Mouse (Mus musculus): ENCODE data around the gene Gm498.

The Gm498 gene

DNA sequence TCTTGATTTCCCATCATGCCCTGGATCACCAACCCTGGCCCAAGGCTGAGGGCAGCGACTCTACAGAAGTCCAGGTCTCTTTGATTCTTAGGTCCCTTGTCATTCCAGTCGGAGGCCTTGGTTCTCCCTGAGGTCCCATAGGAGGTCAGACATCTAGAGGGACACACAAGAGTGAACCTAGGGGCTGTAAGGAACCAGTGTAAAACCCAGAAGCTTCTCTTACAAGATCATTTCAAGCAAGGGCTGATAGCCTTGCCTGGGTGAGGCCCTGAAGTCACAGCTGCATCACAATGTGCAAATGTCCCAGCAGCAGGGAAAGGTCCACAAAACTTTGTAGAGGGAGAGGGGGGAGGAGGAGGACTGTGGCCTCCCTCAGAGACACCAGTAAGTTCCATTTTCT, at the start of gene Gm498:
TSS of gene Gm498 (plus strand) at position 301 of the 400 bp plus-strand sequence.
- no peak for DNase-seq (ENCODE audit: low read depth)

DNA sequence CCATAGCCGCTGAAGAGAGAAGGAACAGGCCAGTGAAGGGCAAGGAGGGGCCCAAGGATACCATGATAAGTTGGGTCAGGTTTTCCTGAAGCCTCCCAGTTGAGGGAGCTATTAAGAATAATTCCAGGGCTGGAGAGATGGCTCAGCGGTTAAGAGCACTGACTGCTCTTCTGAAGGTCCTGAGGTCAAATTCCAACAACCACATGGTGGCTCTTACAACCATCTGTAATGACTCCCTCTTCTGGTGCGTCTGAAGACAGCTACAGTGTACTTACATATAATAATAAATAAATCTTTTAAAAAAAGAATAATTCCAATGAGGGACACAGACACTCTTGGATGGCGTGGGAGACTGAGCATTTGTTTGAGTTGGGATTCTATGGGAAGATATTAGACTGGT, 47.4 kb upstream of the Gm498 start:
- DNase-seq (ENCODE audit: low read depth) = no peak

DNA sequence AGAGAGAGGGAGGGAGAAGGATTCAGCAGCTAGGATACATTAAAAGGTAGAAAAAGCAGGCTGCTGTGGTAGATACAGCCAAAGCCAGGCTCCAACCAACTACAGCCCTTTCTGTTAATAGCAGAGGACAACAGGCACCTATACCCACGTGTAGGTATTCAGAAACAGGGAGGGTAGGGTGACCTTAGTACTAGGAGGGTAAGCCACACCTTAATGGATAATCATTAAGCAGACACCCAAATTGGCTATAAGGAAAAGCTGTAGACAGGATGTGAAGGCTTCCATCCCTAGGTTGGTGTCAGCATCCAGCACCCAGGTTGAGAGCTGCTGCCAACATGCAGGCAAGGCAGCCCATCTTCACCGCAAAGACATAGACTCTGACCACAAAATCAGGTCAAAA, 45.4 kb upstream of the Gm498 start:
- no peak for DNase-seq (ENCODE audit: low read depth)

DNA sequence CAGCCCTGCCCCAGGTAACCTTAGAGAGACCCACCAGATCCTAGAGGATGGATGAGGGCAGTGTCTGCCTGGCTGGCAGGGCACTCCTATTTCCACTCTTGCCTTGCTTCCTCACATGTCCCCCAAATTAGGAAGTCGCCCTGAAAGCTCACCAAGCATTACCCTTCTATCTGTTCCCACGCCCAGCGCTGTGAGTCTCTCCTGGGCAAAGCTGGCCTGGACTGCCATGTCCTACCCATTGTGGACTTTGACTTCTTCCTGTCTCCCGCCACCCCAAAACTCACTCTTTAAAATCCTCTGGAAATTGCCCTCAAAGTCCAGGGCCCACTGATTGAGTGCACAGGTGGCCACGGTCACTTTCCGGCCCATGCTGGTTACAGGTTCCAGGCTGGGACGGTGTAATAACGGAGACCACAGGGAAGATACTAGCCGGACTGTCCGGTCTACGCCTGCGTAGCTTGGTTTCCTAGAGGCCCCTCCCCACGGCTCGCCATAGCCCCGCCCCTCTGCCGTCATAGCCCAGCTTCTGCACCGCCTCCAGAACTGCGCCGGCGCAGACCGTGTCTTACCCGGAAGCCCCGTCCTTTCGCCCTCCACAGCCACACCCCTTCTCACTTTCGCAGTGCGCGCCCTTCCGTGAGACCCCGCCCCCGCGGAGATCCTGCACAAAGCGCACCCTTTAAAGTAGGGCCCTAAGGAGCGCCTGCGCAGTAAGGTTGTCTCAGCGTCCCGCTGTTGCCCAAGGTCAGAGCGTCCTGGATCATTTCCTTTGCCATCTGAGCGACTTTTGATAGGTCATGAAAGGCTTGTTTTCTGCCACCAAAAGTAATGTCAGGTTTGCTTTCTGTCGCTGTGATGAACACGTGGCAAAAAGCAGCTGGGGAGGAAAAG, 44.0 kb upstream of the Gm498 start, which contains the start of the genes Nadsyn1 and Dhcr7:
TSS of gene Nadsyn1 (minus strand) at position 475 of the 891 bp plus-strand sequence.
TSS of gene Dhcr7 (plus strand) at position 771 of the 891 bp plus-strand sequence.
- DNase-seq (ENCODE audit: low read depth) = peak; percentile 97

DNA sequence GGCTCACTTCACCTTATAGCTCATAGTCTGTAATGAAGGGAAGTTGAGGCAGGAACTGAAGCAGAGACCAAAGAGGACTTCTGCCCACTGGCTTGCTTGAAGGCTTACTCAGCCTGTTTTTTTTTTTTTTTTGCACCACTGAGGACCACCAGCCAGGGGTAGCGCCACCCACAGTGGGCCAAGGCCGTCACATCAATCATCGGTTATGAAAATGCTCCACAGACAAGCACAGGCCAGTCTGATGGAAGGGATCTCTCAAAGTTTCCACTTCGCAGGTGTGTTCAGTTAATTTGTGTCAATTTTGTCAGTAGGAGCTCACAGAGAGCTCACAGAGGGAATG, 43.4 kb upstream of the Gm498 start:
- DNase-seq (ENCODE audit: low read depth) = no peak

DNA sequence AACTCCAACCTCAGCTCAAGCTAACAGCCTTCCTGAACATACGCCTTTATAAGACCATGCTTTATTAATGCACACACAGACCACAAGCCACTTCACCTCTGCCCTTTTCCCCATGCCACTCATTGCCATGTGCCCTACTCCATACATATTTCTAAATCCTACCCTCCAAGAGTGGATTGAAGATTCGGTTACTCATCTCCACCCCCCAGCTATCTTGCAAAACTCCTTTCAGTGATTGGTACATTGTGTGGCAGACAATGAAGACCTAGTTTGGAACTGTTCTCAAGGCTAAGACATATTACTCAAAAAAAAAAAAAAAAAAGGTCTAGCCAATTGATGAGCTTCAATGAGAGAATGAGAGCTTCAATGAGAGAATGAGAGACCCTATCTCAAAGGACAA, 39.7 kb upstream of the Gm498 start:
- no peak for DNase-seq (ENCODE audit: low read depth)

DNA sequence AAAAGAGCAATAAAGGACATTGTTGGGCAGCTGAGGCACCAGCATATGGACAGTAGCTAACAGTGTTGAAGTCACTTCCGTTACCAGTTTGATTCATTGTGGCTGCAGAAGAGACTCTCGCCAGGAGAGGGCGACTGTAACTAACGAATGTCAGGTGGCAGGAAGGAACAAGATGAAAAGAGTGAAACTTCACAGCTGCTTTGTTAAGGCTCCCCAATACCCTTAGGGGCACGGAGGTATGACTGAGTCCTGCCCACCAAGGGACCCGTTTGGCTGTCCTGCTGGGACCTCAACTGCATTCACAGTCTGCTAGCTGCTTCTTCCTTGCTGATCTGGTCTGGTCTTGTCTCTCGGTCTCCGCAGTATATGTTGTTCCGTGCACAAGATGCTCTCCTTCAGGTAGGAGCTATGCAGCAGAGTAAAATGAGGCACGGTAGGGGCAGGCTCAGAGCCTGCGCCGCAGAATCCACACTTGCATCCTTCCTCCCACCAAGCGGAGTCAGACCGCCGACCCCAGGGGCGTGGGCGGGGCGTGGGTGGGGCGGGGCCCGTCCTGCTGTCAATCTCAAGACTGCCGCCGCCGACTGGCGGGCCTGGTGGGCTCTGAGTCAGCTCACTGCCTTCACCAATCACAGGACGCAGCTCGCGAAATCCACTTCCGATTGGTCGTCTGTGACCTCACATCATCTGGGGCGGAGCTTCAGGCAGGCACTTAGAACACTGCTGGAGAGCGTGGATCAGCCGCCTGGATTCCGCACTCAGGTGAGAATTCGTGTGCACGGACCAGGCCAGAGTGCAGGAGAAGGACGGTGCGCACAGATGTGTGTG, 36.9 kb upstream of the Gm498 start:
- DNase-seq (ENCODE audit: low read depth) = peak; percentile 98

DNA sequence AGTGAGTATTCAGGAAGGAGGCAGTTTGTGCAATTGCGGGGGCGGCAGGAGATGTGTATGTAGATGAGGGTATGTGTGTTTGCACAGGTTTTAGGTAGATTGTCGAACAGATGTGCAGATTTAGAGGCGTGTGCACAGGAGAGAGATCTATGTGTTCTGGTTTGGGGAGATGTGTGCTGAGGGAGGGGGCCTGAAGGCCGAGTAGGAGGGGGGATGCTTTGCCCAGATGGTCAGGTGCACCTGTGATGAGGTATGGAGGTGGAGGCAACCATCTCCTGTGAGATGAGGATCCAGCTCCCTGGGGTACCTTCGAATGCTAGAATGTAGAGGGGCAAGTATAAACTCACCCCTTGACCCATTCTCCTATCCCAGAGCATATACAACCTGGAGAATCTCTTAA, 36.2 kb upstream of the Gm498 start:
- no peak for DNase-seq (ENCODE audit: low read depth)

DNA sequence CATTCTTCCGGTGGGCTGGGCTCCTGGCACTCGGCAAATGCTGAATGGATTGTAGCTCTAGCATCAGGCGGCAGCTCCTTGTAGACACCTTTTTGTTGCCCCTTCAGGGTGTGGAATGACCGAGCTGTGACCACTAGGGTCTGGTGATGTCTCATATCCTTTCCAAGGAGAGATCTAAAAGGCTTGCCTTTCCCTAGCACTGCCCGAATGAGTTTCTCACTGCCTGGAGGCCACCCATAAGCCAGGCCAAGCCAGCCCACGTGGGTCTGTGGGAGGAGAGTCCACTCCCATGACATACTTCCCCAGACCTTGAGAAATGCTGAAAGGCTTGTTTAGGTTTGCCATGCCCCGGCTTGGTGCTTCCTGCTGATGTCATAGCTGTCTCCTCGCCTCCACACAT, 34.4 kb upstream of the Gm498 start:
- DNase-seq (ENCODE audit: low read depth) = no peak

DNA sequence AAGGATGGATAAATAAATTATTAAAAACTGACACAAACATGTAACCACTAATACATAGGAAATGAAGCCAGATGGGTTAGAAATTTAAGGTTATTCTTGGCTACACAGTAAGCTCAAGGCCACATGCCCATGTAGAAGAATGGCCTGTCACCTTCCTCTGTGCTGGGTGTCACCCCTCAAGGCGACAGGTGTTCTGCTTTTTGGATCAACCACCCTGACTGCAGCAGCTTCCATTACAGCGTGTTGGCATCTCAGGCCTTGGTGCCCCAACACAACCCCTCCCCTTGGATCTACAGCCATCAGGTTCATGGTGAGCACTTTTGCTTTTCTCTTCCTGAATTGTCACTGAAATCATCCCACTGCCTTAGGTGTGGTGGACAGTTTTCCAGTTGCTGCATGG, 34.0 kb upstream of the Gm498 start:
- DNase-seq (ENCODE audit: low read depth) = no peak

DNA sequence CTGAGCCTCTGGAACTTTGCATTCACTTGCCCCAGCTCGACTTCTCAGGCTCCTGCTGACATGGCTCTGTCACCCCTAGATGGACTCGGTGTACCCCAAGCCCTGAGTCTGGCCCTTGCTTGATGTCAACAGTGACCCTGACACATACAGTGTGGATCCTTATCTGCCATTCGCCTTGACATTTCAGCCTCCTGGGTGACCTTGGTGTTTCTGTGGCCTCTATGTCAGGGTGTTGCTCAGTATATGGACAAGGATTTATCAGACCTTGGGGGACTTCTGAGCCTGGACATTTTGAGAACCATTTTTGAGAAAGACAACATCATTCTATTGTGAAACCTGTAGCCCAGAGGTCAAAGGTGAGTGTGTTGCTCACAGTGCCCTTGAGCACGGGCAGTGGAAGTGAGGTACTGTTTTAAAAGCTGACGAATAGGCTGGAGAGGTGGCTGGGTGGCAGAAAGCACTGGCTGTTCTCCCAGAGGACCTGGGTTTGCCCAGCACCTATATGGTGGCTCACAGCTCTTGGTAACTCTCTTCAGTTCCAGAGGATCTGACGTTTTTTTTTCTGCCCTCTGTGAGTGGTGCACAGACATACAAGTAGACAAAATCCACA, 33.0 kb upstream of the Gm498 start:
- no peak for DNase-seq (ENCODE audit: low read depth)

DNA sequence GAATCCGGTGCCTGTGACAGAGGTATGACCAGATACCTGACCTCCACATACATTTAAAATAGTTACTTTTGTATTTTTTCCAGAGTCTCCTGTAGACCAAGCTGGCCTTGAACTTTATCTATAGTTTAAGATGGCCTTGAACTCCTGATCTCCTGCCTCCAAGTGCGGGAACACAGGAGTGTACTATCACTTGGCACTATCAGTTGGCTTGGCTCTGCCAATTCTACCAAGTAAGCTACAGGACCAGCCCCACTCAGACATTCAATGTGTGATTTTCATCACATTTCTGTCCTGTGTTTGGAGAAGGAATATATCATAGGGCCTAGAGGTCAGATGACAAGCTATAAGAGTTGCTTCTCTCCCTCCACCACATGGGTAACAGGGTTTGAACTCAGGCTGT, 32.3 kb upstream of the Gm498 start:
- no peak for DNase-seq (ENCODE audit: low read depth)

DNA sequence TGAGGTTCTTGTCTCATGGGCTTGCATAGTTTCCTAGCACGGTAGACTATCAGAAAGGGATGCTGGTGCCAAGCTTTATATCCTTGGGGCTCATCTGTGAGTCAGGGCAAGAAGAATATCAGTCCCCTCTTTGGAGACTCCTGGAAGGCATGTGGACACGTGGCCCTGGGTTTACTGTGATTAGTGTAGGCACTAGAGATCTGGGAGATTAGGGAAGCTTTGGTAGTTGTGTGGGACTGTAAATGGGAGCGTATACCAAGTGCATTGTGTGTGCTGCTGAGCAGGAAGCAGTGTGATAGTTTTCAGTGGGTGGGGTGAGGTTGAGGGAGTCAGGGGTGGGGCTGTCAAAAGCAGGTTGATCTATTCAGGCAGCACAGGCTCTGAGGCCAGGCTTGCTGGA, 31.7 kb upstream of the Gm498 start:
- no peak for DNase-seq (ENCODE audit: low read depth)

DNA sequence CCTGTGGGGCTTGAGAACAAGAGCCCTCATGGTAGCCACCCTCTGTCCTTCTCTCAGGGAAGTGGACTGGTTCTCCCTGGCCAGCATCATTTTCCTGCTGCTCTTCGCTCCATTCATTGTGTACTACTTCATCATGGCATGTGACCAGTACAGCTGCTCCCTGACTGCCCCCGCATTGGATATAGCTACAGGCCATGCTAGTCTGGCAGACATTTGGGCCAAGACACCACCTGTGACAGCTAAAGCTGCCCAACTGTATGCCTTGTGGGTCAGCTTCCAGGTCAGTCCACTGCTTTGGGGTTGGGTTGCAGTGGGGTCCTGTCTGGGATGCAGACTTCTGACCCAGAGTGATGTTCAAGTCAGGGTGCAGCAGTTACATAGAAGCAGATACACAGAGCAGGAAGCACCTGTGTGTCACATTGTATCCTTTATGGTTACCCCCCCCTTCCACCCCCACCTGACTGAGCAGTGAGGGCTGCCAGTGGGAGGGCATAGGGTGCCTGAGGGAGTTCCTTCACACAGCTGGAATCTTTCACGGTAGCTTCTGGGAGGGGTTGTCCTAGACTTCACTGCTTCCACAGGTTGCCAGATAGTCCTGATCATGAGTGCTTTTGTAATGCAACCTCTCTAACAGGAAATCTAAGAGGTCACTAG, 28.8 kb upstream of the Gm498 start:
- DNase-seq (ENCODE audit: low read depth) = no peak

DNA sequence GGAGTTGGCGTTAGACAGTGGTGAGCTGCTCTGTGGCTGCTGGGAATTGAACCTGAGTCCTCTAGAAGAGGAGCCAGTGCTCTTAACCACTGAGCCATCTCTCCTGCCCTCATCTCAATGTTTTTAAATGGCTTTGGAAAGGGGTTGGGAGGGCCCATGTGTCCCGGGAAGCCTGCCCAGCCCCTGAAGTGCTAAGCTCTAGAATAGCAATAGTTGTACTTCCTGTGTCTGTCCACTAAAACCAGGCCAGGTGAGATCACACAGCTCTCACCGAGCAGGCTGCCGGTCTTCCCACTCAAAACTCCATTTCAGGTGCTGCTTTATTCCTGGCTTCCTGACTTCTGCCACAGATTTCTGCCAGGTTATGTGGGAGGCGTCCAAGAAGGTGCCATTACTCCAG, 26.5 kb upstream of the Gm498 start:
- no peak for DNase-seq (ENCODE audit: low read depth)

DNA sequence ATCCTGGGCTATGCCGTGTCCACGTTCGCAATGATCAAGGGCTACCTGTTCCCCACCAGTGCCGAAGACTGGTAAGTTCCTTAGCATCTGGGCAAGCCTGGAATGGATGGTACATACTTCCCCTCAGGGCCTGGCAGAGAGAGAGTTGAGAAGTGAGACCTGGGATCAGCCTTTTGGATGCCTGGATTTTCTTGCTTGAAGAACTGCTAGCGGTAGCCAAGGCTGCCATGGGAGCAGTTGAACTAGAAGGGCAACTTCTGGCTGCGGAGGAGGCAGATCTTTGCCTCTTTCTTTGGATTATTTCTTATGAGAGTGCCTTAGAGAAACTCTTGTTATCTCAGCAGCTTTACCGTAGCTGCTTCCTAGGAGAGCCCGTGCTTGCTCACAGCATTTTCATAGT, 25.3 kb upstream of the Gm498 start:
- DNase-seq (ENCODE audit: low read depth) = no peak

DNA sequence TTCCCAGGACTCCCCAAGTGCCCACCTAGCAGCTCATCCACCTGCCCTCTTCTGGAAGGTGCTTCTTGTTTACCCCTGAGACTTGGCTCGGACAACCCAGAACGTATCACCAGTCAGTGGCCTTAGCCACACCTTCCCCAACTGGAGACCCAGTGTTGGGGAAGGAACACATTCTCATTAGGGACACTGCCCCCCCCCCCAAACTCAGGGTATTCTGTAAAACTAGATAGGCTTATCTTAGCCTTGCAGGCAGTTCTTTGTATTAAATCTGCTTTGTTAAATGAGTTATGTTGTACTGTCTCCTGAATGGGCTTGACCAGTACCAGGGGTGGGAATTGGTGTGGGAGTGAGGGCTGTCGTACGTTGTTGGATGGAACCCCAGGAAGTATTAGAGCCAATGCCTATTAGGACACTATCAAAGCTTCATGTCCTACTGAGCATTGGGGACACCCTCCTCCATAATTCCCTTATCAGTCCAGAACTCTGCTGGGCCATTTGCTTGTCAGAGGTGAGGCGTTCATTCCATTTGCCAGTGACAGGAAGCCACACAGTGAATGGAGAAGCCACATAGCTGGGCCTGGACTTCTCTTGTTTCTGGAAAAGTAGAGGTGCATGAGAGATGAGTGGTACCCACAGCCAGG, 18.4 kb upstream of the Gm498 start:
- no peak for DNase-seq (ENCODE audit: low read depth)

DNA sequence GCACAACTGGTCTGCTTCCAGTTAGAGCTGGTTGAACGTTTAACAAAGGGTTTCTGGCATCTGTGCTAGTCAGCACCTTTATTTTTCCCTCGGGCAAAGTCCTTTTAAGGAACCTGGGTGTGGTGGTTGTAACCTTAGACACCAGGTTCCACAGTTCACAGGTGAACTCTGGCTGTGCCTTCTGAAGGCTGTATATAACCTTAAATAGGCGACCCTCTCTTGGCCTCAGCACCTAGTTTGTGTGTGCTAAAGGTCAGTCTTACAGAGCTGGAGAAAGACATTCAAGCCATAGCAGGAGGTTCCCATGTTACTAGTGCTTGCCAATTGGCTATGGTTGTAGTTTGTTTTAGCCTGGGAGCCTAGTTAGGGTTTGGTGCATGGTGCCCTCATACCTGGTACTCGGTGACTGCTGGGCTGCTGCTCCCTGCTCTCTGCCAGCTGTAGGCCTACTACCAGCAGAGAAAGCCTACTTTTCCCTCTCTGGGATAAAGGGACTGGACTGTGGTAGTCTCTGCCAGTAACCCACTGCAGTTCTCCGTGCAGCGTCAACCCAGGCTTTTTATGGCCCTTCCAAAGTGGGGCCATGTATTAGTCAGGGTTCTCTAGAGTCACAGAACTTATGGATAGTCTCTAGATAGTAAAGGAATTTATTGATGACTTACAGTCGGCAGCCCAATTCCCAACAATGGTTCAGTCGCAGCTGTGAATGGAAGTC, 17.7 kb upstream of the Gm498 start:
- DNase-seq (ENCODE audit: low read depth) = no peak

DNA sequence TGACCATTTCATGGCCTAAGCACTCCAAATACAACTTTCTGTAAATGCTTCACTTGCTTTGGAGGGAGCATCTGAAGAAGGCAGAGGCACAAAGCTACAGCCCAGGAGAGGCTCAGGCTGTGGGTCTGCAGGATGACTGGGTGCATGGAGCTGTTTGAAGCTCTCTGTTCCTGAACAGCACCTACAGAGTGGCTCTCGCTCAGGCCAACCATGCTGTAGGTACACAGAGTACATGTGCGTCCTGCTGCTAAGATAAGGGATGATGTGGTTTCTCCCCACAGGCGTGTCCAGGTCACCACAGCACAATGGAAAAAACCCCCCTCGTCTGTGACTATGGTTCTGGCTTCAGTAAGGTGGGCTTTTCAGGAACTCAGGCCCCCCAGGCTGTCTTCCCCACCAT, 2.2 kb downstream of the Gm498 start:
- DNase-seq (ENCODE audit: low read depth) = no peak

DNA sequence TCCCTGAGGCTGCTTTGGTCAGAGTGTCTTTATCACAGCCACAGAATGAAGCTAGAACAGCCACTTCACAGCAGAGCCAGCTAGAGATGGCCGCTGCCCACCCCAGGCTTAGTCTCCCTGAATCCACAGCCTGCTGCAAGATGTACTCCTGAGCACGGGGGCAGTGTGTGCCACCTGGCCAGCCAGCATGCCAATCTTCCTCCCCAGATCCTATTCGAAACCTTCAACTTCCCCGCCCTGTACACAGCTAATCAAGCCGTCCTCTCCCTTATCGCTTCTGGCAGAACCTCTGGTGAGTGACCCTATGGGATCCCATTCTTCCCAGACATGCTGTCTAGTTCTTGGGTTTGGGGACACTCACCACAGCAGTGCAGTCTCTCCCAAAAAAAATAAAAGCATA, 17.1 kb downstream of the Gm498 start:
- peak; percentile 16 for DNase-seq (ENCODE audit: low read depth)

DNA sequence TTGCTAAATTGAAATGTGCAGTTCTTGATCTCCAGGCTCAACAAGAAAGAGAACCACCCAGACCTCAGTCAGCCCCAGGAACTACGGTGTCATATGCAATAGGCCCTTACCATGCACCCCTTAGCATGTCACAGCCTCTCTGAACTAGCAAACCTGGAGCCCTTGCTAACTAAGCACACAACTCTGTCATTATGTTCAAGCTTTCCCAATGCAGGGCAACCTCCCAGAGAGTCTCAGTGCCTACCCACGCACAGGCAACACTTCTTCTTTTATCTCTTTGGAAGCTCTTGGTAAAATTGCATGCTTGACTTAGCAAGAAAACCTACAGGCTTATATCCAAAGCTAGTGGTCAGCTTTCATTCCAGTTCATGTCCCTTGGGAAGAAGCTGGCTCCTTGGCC, 24.5 kb downstream of the Gm498 start:
- DNase-seq (ENCODE audit: low read depth) = no peak

Measured in c-Kit-positive CD71-positive TER-119-negative erythroid progenitor cells, embryonic 14.5 days (primary cell).